ENCODE assay signal across 20 mouse cellular contexts in genomic region chr7:57411163-57411562, GRCm38 (mm10). TPM values are rescaled to one million over a fixed set of nuclear protein-coding genes. Genes with fewer than 3 reads are reported as not detected.
"Had no signal": no experiment of that assay in that cellular context is flagged by ENCODE, and none has a peak within 500 bp of the region (broad histone marks: within the 10 kb centered on the region; RNA-seq: fewer than 3 reads in every experiment).

No protein-coding gene starts in this region.

- DNase-seq: lung, adult 18-20 months; lung, embryonic 14.5 days; lung, postnatal 10 days; lung, postnatal 4 days; midbrain, embryonic 14.5 days; right cerebral cortex, adult 18-20 months; right cerebral cortex, postnatal 25 days; right cerebral cortex, postnatal 4 days; spleen, adult 18-20 months; thymus, adult 18-20 months; thymus, postnatal 14 days; thymus, postnatal 36 days had no signal

- H3K36me3 ChIP-seq: midbrain, embryonic 10.5 days; midbrain, embryonic 12.5 days; neural tube, embryonic 13.5 days; neural tube, embryonic 15.5 days had no signal

- H3K9me3 ChIP-seq: midbrain, embryonic 10.5 days; midbrain, embryonic 12.5 days; neural tube, embryonic 13.5 days; neural tube, embryonic 15.5 days had no signal

- H3K4me2 ChIP-seq: lung, embryonic 14.5 days; midbrain, embryonic 12.5 days; neural tube, embryonic 13.5 days; neural tube, embryonic 15.5 days had no signal

- H3K4me1 ChIP-seq: midbrain, embryonic 10.5 days; midbrain, embryonic 12.5 days; neural tube, embryonic 13.5 days; neural tube, embryonic 15.5 days had no signal

- H3K9ac ChIP-seq: lung, embryonic 14.5 days; midbrain, embryonic 12.5 days; neural tube, embryonic 13.5 days; neural tube, embryonic 15.5 days had no signal

- H3K27ac ChIP-seq: midbrain, embryonic 10.5 days; midbrain, embryonic 12.5 days; neural tube, embryonic 13.5 days; neural tube, embryonic 15.5 days had no signal

- H3K4me3 ChIP-seq: midbrain, embryonic 10.5 days; midbrain, embryonic 12.5 days; myocyte; neural tube, embryonic 13.5 days; neural tube, embryonic 15.5 days had no signal

- H3K27me3 ChIP-seq: midbrain, embryonic 12.5 days; neural tube, embryonic 13.5 days; neural tube, embryonic 15.5 days had no signal

RNA-seq across cellular contexts. Expression of gene Gabrb3, which starts 8.3 kb away (rescaled TPM):
- total RNA-seq: megakaryocyte, adult 5-6 weeks; megakaryocyte-erythroid progenitor cell, adult 5-6 weeks had no signal
- polyA plus RNA-seq: liver, embryonic 16.5 days; myocyte had no signal

RNA-seq across cellular contexts. Expression of gene Gabrg3, which starts 24.2 kb away (rescaled TPM):
- total RNA-seq: megakaryocyte, adult 5-6 weeks; megakaryocyte-erythroid progenitor cell, adult 5-6 weeks had no signal
- polyA plus RNA-seq: myocyte had no signal
